In the genomic region with DNA sequence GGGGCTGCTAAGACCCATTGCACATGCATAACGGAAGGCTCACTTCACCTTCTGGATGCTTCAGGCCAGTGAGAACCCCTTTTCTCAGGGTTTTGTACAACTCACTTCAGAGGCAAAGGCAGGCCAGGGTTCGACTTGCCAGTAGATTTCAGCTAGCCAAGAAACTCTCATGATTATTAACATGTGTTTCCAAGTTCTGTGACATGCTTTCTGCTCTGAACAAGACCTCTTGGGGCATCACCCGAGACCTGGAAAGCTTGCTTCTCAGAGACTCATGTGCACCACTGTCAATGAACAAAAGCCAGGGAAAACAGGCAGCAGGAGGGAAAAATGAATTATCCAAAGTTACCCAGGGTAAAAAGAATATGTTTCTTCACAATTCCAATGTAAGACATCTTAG, we compare ENCODE assay signal across 11 mouse cellular contexts.
A peak's percentile ranks its signal among the peaks of the same experiment; 100 is the strongest.
DNase-seq lines count a peak whose midpoint lies in the region; ATAC-seq lines count a peak whose summit lies in the region.
"Had no signal": no experiment of that assay in that cellular context is flagged by ENCODE, and none has a peak within 500 bp of the region (broad histone marks: within the 10 kb centered on the region; RNA-seq: fewer than 3 reads in every experiment).

No protein-coding gene starts in this region.

- H3K4me1 ChIP-seq in embryonic facial prominence, embryonic 11.5 days (ENCODE audit: control insufficient read depth, insufficient read depth, low read length), result peaks cover 6% of the 10 kb centered on the region; the same call in 1 of the 2 replicates
- H3K4me1 ChIP-seq in embryonic facial prominence, embryonic 10.5 days, result peaks cover 68% of the 10 kb centered on the region
- peaks cover 48% of the 10 kb centered on the region for H3K4me1 ChIP-seq in kidney, embryonic 16.5 days (ENCODE audit: insufficient read depth, low read length)
- H3K4me1 ChIP-seq in kidney, embryonic 14.5 days (ENCODE audit: control insufficient read depth, insufficient read depth, low read length), result peaks cover 17% of the 10 kb centered on the region
- H3K4me1 ChIP-seq in embryonic facial prominence, embryonic 15.5 days, result peaks cover 66% of the 10 kb centered on the region
- H3K4me1 ChIP-seq in midbrain, embryonic 15.5 days, result peaks cover 42% of the 10 kb centered on the region

- H3K4me3 ChIP-seq in embryonic facial prominence, embryonic 11.5 days (ENCODE audit: low read depth, low read length), result no peak overlapping the region
- H3K4me3 ChIP-seq in embryonic facial prominence, embryonic 10.5 days, result no peak overlapping the region
- no peak overlapping the region for H3K4me3 ChIP-seq in kidney, embryonic 16.5 days (ENCODE audit: low read length)
- no peak overlapping the region for H3K4me3 ChIP-seq in kidney, embryonic 14.5 days (ENCODE audit: low read length)
- no peak overlapping the region for H3K4me3 ChIP-seq in embryonic facial prominence, embryonic 15.5 days (replicated peaks)
- H3K4me3 ChIP-seq in midbrain, embryonic 15.5 days, result no peak overlapping the region
- H3K4me3 ChIP-seq: heart, embryonic 12.5 days; liver, embryonic 15.5 days had no signal

- H3K4me2 ChIP-seq in embryonic facial prominence, embryonic 11.5 days (ENCODE audit: low read depth, low read length), result no peak overlapping the region
- H3K4me2 ChIP-seq in kidney, embryonic 16.5 days (replicated peaks; ENCODE audit: low read depth, low read length), result no peak overlapping the region
- no peak overlapping the region for H3K4me2 ChIP-seq in kidney, embryonic 14.5 days (replicated peaks; ENCODE audit: low read depth, low read length)
- H3K4me2 ChIP-seq in embryonic facial prominence, embryonic 15.5 days (replicated peaks), result no peak overlapping the region
- H3K4me2 ChIP-seq in midbrain, embryonic 15.5 days, result no peak overlapping the region
- H3K4me2 ChIP-seq: heart, embryonic 12.5 days had no signal

- H3K27ac ChIP-seq in embryonic facial prominence, embryonic 11.5 days (replicated peaks; ENCODE audit: low read depth, low read length), result no peak overlapping the region
- no peak overlapping the region for H3K27ac ChIP-seq in embryonic facial prominence, embryonic 10.5 days (replicated peaks)
- H3K27ac ChIP-seq in kidney, embryonic 16.5 days (ENCODE audit: low read length), result peak overlapping the region; percentile 30; the same call in 1 of the 2 replicates
- H3K27ac ChIP-seq in kidney, embryonic 14.5 days (ENCODE audit: low read depth, low read length), result no peak overlapping the region; the same call in 1 of the 2 replicates
- H3K27ac ChIP-seq in embryonic facial prominence, embryonic 15.5 days (replicated peaks), result peak overlapping the region; percentile 61
- no peak overlapping the region for H3K27ac ChIP-seq in midbrain, embryonic 15.5 days

- H3K9me3 ChIP-seq in embryonic facial prominence, embryonic 11.5 days (replicated peaks; ENCODE audit: control insufficient read depth, low read length), result no peaks in the 10 kb centered on the region
- H3K9me3 ChIP-seq in embryonic facial prominence, embryonic 10.5 days, result no peaks in the 10 kb centered on the region
- no peaks in the 10 kb centered on the region for H3K9me3 ChIP-seq in kidney, embryonic 16.5 days (ENCODE audit: low read length)
- no peaks in the 10 kb centered on the region for H3K9me3 ChIP-seq in kidney, embryonic 14.5 days (ENCODE audit: control insufficient read depth, low read length)
- H3K9me3 ChIP-seq in embryonic facial prominence, embryonic 15.5 days (replicated peaks), result no peaks in the 10 kb centered on the region
- no peaks in the 10 kb centered on the region for H3K9me3 ChIP-seq in midbrain, embryonic 15.5 days
- H3K9me3 ChIP-seq: heart, embryonic 12.5 days; liver, embryonic 15.5 days had no signal

- no peak overlapping the region for H3K9ac ChIP-seq in embryonic facial prominence, embryonic 11.5 days (replicated peaks; ENCODE audit: low read length)
- H3K9ac ChIP-seq in kidney, embryonic 16.5 days (replicated peaks; ENCODE audit: low read length), result no peak overlapping the region
- H3K9ac ChIP-seq in kidney, embryonic 14.5 days (ENCODE audit: low read depth, low read length), result no peak overlapping the region
- no peak overlapping the region for H3K9ac ChIP-seq in embryonic facial prominence, embryonic 15.5 days
- no peak overlapping the region for H3K9ac ChIP-seq in midbrain, embryonic 15.5 days
- H3K9ac ChIP-seq: heart, embryonic 12.5 days; liver, embryonic 15.5 days had no signal

- H3K27me3 ChIP-seq in embryonic facial prominence, embryonic 11.5 days (ENCODE audit: control insufficient read depth, insufficient read depth, low read length), result no peaks in the 10 kb centered on the region
- peaks cover 6% of the 10 kb centered on the region; the same call in 1 of the 2 replicates for H3K27me3 ChIP-seq in embryonic facial prominence, embryonic 10.5 days (replicated peaks; ENCODE audit: low read depth, poor library complexity, severe bottlenecking)
- H3K27me3 ChIP-seq in kidney, embryonic 16.5 days (ENCODE audit: insufficient read depth, low read length), result no peaks in the 10 kb centered on the region
- H3K27me3 ChIP-seq in kidney, embryonic 14.5 days (ENCODE audit: control insufficient read depth, insufficient read depth, low read length), result no peaks in the 10 kb centered on the region
- H3K27me3 ChIP-seq in embryonic facial prominence, embryonic 15.5 days, result no peaks in the 10 kb centered on the region
- H3K27me3 ChIP-seq in midbrain, embryonic 15.5 days (replicated peaks), result no peaks in the 10 kb centered on the region
- H3K27me3 ChIP-seq: heart, embryonic 12.5 days; liver, embryonic 15.5 days had no signal

- 35% methylated on average over 3 of the region's 3 CpGs for WGBS in embryonic facial prominence, embryonic 11.5 days
- WGBS in embryonic facial prominence, embryonic 10.5 days, result 41% methylated on average over 3 of the region's 3 CpGs
- WGBS in kidney, embryonic 16.5 days, result 51% methylated on average over 3 of the region's 3 CpGs
- WGBS in kidney, embryonic 14.5 days, result 48% methylated on average over 3 of the region's 3 CpGs
- WGBS in embryonic facial prominence, embryonic 15.5 days, result 33% methylated on average over 3 of the region's 3 CpGs
- WGBS in midbrain, embryonic 15.5 days, result 65% methylated on average over 3 of the region's 3 CpGs

- peak; percentile 26 for DNase-seq in embryonic facial prominence, embryonic 11.5 days (ENCODE audit: low spot score)
- no peak for DNase-seq in embryonic facial prominence, embryonic 10.5 days (ENCODE audit: low spot score)
- peak; percentile 27 to 30 for DNase-seq in B cell, adult 2 months
- DNase-seq in right cerebral cortex, postnatal 4 days, result no peak

- no peak for ATAC-seq in embryonic facial prominence, embryonic 11.5 days (replicated peaks; ENCODE audit: insufficient number of reproducible peaks, low FRiP score, low TSS enrichment, low read depth)
- ATAC-seq in kidney, embryonic 16.5 days (ENCODE audit: low FRiP score, low TSS enrichment), result no peak
- ATAC-seq in kidney, embryonic 14.5 days (ENCODE audit: low FRiP score, low TSS enrichment), result no peak
- ATAC-seq in embryonic facial prominence, embryonic 15.5 days (ENCODE audit: insufficient number of reproducible peaks, low FRiP score, low TSS enrichment, low read depth), result no peak
- ATAC-seq in midbrain, embryonic 15.5 days (replicated peaks), result no peak
- ATAC-seq: forebrain, embryonic 14.5 days had no signal

- H3K36me3 ChIP-seq in embryonic facial prominence, embryonic 11.5 days (replicated peaks; ENCODE audit: control insufficient read depth, insufficient read depth, low read depth, low read length), result no peaks in the 10 kb centered on the region
- peaks cover 15% of the 10 kb centered on the region for H3K36me3 ChIP-seq in embryonic facial prominence, embryonic 10.5 days (replicated peaks)
- peaks cover 2% of the 10 kb centered on the region; the same call in 1 of the 2 replicates for H3K36me3 ChIP-seq in kidney, embryonic 16.5 days (ENCODE audit: insufficient read depth, low read length)
- peaks cover 14% of the 10 kb centered on the region; the same call in 1 of the 2 replicates for H3K36me3 ChIP-seq in kidney, embryonic 14.5 days (ENCODE audit: control insufficient read depth, insufficient read depth, low read length)
- peaks cover 18% of the 10 kb centered on the region for H3K36me3 ChIP-seq in embryonic facial prominence, embryonic 15.5 days
- H3K36me3 ChIP-seq in midbrain, embryonic 15.5 days (replicated peaks), result no peaks in the 10 kb centered on the region; the same call in 1 of the 2 replicates

Comparison
In these comparisons a context has a peak if more than half of its experiments do, and no peak if none do; other contexts are left out.
1. DNase-seq: peak in embryonic facial prominence, embryonic 11.5 days (single experiment) and B cell, adult 2 months (2 of 2); none in embryonic facial prominence, embryonic 10.5 days (single experiment) and right cerebral cortex, postnatal 4 days (single experiment).
2. H3K27ac ChIP-seq: peak in kidney, embryonic 16.5 days (single experiment) and embryonic facial prominence, embryonic 15.5 days (single experiment); none in embryonic facial prominence, embryonic 11.5 days (single experiment), embryonic facial prominence, embryonic 10.5 days (single experiment), kidney, embryonic 14.5 days (single experiment) and midbrain, embryonic 15.5 days (single experiment).